Mouse (Mus musculus) left cerebral cortex, postnatal 4 days (tissue): ENCODE results near the gene Scarf1. TPM values are rescaled to one million over a fixed set of nuclear protein-coding genes. Genes with fewer than 3 reads are reported as not detected.

ENCODE experiments used
- DNase-seq: peaks from one replicate; pipeline ENCODE4 v3.0.0-alpha.2; 2022
- intact Hi-C: fragments of 180-260 bp; cut with DNase I; formaldehyde crosslinking; loops from one replicate; pipeline ENCODE4 v1.15.1; 2025
- total RNA-seq, 2 experiments: library from RNA; stranded (reverse); gene quantifications; 2 replicates each; pipeline ENCODE4 v1.2.3; 2021

The Scarf1 gene
- total RNA-seq, 2 experiments from 2014 or later = 3.0 to 3.5 TPM

DNA sequence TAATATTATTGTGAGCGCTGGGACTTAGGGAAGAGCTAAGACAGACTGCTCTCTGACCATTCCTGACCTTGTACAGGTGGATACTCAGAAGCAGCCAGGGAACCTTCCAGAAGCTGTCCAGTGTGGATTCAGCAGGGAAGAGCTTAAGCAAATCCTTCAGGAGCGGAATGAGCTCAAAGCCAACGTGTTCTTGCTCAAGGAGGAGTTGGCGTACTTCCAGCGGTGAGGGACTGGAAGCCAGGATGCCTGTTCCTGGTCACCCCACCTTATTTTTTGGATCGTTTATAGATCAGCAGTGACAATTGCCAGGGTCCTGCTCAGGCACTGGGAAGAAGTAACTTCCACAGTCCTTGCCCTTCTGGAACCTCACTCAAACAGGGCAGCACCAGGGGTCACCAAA lies 2.1 kb upstream of the Scarf1 start:
- DNase-seq = peak; percentile 46
- intact Hi-C loops = no loop called here

DNA sequence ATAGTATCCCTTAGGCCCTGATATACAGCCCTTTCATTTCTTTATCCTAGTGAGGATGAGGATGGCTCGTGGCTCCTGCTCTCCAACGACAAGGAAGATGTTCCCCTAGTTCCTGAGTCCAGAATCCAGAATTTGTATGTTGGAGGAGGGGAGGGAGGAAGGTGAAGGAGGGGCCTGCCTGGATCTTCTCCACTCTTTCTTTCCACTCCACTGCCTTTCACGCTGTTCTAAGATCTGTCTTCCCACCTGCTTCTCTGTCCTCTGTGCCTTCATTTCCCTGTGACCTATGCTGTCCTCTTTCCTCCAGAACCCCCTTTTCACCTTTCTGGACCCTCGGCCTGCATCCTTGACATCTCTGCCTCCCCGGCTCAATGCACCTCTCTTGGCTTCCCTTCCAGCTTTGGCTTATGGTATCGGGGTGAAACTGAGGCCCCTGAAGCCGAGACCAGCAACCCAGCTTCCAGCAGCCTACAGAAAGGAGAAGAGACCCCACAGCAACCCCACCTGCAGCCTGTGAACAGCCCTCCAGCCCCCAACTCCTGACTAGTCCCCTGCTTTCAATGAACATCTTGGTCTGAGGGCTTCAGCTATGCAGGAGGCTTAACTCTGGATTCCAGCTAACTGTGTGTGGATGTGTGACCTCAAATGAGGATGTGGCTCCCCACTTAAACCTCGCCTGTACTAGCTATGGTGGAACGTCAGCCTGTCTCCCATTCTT lies 880 bp upstream of the Scarf1 start:
- intact Hi-C loops = no loop called here
- no peak for DNase-seq

DNA sequence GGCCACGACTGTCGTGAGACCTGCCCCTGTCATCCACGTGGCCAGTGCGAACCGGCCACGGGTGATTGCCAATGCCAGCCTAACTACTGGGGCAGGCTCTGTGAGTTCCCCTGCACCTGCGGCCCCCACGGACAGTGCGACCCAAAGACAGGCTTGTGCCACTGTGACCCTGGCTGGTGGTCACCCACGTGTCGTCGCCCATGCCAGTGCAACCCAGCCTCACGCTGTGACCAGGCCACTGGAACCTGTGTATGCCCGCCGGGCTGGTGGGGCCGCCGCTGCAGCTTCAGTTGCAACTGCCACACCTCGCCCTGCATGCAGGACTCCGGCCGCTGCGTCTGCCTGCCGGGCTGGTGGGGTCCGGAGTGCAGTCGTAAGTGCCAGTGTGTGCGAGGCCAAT lies 1.8 kb downstream of the Scarf1 start:
- intact Hi-C loops = no loop called here

DNA sequence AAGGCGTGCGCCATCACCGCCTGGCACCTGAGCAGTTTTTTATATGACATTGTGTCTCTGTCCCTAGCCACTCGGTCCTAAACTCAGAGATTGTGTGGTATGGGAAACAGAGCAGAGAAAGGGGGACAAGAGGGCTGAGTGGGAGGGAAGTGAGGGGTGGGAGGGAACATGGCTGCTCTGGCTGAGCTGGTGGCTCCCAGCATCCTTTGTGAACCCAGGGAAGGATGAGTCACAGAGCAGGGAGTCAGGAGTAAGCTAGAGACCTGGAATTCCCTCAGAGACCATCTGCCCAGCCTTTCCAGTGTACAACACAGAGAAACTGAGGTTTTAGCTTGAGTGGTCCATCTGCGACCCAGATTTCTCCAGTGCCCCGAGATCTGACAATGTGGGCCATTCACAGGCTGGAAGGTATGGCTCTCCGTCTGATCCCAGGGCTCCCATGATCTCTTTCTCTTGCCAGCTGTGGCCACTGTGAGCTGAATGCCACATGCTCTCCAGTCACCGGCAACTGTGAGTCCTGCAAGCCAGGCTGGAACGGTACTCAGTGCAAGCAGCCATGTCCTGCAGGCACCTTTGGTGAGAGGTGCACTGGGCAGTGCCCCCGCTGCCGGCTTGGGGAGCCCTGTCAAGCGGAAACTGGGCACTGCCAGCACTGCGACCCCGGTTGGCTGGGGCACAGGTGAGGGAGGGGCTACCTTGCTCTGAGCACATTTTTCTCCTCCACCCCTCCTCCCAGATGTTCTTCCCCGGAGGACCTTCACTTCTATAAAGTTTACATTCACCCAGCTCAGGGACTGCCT lies 6.7 kb downstream of the Scarf1 start:
- intact Hi-C loops = no loop called here
- DNase-seq = no peak

More for the DNA sequence above, 1.8 kb downstream of the Scarf1 start:
- DNase-seq = no peak

DNA sequence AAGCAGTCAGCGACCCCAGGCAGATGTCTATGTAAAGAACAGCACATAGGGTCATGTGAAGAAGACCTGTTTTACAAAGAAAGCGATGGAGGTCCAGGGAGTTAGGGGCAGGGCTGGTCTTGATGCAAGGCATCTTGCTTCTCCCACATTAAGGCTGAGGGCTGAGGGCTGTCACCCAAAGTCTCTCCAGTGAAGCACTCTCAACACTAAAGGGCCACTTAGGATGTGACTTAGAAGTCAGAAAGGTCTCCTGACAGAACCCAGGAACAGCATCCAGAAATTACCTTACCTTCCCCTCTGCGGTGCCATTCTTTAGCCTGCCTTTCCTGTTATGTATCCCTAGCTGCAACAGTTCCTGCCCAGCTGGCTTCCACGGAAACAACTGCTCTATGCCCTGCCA lies 8.3 kb downstream of the Scarf1 start:
- intact Hi-C loops = no loop called here
- no peak for DNase-seq

DNA sequence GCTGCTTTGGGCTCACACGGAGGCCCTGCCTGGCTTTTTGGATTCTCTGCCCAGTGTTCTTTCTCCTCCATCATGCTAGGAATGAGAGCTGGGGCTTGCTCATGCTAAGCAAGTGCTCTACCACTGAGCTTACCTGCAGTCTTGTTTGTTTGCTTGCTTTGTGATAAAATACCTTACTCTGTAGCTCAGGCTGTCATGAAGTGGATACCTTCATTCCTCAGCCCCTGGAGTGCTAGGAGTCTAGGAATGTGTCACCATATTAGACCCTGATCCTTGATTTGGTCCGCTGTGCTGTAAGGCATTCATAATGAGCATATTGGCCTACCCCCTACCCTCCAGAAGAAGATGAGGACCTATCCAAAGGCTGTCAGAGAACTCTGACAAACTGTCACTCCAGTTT lies 9.5 kb downstream of the Scarf1 start:
- intact Hi-C loops = no loop called here
- no peak for DNase-seq

DNA sequence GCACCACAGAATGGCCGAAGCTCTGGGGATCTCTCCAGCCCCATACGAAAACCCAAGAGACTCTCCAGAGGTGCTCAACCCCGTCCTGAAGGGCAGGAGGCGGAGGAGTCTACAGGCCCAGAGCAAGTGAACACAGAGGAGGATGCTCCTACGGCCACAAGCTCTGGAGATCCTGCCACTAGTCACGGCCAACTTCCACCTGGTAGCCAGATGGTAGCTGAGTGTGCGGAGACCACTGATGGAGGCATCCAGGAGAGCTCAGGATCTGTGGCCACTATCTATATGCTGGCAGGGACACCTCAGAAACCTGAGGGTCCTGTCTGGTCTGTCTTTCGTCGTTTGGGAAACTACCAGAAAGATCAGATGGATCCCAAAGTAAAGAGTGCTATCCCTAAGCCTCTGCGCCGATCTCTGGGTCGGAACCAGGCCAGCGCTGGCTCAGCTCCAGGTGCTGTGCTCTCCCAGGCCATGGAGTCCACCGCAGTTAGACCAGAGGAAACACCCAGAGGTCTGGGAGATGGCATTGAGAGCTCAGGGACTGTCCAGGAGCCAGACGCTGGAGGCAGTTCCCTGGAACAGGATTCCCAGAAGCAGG lies 12.3 kb downstream of the Scarf1 start:
- DNase-seq = no peak
- intact Hi-C loops = no loop called here

DNA sequence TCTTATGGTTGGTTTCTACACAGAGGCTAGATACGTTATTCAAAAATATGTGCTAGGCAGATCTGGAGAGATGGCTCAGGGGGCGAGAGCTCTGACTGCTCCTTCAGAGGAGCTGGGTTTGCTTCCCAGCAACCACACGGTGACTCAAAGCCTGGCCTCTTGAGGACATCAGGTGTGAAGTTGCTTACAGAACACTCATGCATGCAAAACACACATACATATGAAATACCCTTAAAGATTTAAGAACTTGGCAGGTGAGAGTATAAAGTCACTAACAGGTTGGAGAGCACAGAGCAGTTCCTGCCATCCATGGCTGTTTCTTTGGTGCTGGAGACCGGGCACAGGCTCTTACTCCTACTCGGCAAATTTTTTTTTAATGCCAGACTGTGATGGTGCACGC lies 13.6 kb downstream of the Scarf1 start:
- no peak for DNase-seq
- intact Hi-C loops = no loop called here

DNA sequence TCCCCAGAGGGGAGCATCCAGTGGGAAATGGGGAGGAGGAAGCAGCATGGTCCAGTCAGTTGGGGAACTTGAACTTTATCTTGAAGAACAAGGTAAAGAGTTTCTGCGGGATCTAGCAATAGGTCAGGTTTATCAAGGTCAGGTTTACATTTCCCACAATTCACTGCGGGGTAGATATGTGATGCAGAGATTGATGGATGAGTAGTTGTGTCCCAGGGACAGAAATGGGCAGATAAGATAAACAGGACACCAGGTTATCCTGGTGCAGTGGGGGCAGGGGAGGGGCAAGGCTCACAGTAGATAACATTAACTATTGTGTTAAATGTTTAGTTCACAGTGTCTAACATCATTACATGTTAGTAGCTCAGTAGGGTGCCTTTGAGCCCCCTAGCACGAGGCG lies 16.4 kb downstream of the Scarf1 start:
- intact Hi-C loops = loop anchor here (5.0 kb wide), 1 partner anchor 43 kb away; no protein-coding TSS in a partner anchor
- DNase-seq = no peak

DNA sequence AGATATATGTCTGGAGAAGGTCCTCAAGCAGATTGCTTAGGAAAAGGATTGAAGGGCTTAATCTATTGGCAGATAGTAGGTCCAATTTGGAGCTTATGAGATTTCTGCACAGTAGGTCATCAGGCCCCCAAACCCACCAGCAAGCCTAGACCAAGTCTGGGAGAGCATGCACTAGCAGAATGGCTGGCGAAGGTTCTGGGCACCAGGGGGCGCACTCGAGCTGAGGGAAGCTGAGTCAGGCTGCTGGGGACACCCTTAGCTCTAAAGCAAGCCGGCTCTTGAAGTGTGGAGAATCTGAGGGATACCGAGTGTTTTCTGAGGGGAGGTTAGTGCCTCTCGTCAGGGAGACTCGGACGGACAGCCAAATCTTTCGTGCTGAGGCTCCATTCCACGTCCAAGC lies 17.0 kb downstream of the Scarf1 start:
- DNase-seq = peak; percentile 98
- intact Hi-C loops = loop anchor here (5.0 kb wide), 1 partner anchor 42 kb away; no protein-coding TSS in a partner anchor

DNA sequence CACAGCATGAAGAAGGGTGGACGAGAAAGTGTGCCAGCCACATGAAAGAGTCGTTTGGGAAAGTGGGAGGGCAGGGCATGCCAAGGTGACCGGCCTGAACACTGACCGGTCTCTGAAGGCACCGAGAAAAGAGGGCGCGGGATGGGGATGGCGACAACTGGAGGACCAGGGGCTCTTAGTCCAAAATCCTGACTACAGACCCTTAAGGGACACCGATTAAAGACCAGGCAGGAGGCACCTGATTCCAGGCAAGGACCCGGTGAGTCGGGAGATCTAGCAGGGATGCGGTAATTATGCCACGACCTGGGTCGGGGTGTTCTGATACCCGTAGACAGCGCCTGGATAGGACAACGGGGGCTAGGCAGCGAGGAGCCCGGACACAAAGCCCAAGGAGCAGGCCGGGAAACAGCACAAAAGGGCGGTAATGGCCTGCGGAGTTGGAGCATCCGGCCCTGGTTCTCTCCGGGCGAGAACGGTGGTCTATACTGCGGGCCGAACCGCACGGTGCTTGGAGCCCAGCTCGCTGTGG lies 17.6 kb downstream of the Scarf1 start:
- intact Hi-C loops = loop anchor here (5.0 kb wide), 1 partner anchor 41 kb away; no protein-coding TSS in a partner anchor
- no peak for DNase-seq

DNA sequence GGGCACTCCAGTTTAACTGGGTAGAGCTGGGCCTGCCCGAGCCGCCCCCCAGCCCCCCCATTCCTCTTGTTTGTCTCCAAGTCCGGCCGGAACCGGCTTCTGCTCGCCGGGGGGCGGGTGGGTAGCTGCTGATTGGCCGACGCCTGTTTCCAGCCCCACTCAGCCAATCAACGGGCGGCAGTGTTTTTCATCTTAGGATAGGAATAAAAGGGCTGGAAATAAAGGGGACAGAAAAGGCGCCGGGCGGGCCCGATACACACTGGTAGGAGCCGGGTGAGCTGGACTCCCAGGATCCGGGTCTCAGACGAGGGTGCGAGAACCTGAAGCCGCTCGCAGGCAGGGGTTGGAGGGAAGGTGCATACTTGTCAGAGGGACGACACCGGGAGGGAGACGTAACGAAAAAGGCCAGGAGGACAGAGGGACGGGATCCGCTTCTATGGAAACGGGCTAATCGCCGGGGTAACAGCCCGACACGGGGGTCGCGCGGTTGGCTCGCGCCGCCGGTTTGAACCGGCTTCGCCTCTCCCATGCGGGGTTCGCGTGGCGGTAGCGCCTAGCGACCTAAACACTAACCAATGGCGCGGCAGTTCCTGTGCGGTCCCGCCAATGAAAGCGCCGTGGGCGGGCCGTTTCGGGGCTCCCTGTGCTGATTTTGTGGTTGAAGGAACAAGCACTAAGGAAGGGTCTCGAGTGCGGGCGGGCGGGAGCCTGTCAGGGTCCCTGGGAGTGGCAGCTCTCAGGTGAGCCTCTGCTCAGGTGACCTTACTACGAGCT lies 18.3 kb downstream of the Scarf1 start, which contains the start of gene Slc43a2:
TSS of gene Slc43a2 (plus strand) at position 226 of the 774 bp plus-strand sequence.
- peak; percentile 99 for DNase-seq
- intact Hi-C loops = loop anchor here (5.0 kb wide), 1 partner anchor 41 kb away; no protein-coding TSS in a partner anchor

DNA sequence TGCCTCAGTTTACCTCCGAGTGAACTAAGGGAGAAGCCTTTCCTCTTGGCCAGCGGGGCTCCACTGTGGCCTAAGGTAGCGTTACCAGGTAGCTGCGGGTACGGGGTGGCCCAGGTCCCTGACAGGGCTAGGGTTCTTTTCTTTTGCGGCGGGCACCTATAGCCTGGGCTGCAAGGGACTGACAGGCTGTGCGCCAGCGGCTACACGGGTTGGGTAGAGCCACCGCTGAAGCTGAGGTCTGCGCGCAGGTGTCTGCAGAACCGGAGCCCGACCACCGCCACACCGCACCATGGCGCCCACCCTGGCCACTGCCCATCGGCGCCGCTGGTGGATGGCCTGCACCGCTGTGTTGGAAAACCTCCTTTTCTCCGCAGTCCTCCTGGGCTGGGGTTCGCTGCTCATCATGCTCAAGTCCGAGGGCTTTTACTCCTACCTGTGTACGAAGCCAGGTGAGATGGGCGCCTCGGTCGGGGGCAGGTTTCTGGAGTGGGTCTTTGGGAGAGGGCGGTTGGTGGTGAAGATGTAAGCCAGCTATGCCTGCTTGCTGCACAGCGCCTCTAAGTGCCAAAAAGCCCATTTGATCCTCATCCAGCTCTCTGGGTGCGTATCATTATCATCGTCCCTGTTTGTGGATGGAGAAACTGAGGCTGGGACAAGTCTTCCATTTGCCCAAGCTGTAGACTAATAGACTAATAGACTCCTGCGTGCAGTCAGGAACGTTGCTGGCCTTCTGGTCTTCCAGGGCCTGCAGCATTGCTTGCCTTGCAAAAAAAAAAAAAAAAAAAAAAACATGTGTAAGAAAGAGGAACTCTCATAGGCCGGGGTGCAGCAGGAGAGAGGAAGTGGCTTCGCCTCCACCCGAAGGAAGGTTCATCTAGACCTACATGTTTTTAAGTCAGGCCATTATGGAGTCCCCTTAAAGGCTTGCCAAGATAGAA lies 19.3 kb downstream of the Scarf1 start:
- intact Hi-C loops = loop anchor here (5.0 kb wide), 1 partner anchor 40 kb away; no protein-coding TSS in a partner anchor
- DNase-seq = peak; percentile 32

DNA sequence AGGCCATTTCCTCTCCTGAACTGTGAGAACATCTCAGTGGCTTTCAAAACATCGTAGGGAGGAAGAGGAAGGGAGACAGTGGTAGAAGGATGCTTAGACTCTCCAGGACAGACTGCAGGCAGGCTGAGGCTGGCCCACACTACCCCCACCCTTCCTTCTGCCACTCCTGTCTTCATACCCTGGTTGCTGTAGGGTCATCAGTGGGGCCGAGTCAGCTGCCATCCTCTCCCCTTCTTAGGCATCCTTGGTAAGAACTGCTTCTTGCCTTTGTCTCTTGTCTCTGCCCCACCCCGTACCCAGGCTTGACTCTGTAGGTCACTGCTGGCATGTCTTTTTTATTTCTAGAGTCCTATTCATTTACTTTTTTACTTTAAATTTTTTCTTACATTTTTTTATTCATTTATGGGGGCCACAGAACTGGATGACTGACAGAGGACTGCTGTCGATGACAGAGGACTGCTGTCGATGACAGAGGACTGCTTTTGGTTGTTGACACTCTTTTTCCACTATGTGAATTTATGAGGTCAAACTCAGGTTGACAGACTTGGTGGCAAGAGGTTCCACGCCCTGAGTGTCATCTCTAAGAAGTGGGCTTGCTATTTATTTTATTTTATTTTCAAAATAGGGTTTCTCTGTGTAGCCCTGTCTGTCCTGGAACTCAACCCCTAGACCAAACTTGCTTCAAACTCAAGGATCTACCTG lies 20.1 kb downstream of the Scarf1 start:
- intact Hi-C loops = loop anchor here (5.0 kb wide), 1 partner anchor 39 kb away; no protein-coding TSS in a partner anchor

DNA sequence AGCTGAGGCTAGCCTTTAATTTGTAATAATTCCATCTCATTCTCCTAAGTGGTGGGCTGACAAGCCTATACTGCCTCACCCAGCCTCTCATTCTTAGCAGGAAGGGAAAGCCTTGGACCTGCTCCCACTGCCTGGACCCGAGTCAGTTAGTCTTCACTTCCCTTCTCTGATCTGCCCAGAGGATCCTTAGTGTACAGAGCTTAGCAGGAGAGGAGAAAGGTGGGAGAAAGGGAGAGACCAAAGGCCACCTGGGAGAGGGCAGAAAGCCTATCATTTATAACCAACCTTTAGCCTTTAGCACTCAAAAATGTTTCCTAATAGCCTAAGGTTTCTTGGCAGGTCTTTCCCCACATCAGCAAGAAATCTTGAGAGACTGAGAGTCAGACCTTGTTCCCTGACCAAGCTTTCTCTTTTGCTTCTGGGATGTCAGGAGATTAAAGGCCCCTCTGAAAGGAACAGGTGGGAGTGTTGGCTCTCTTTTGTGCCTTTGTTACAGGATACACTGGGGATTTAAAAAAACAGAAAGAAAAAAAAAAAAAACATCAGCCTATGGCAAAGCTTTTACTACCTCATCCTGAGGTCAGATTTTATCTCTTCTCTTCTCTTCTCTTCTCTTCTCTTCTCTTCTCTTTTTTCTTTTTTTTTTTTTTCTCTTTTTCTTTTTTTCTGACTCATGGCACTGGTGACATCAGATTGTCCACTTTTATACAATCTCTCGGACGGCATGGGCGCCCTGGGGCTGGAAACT lies 21.1 kb downstream of the Scarf1 start:
- DNase-seq = no peak
- intact Hi-C loops = loop anchor here (5.0 kb wide), 1 partner anchor 38 kb away; no protein-coding TSS in a partner anchor

More for the DNA sequence above, 20.1 kb downstream of the Scarf1 start:
- no peak for DNase-seq

DNA sequence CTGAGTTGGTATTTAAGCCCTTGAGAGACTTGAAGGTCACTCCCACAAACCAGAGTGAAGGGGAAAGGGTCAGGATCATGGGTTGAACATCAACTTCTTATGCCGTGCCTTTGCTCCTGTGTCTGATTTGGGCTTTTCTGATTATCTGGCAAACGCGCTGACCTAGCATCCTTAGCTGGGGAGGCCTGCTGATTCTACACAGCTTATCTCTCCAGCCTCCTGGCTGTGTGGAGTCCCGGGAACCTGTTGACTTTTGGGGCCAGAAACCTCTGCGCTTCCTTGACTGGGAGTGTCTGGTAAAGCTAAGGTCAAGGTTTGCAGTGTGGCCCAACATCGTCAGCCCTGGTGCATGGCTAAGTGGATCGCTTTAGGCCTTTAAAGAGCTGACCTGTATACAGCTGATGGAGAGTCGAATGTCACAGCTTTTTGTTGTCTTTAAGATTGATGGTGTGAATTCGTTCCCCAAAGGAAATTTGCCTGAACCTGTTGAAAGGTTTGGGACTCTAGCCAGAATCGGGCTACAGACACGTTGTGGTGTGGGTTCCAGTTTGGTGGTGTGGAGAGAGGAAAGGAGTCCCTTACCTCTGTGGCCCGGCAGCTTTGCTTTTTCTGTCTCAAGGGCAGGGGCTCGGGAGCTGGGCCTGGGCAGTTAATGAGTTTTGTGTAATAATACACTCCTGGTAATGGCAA lies 21.9 kb downstream of the Scarf1 start:
- intact Hi-C loops = no loop called here

More for the DNA sequence above, 21.9 kb downstream of the Scarf1 start:
- DNase-seq = no peak
